Comparison of ENCODE assay signal across 10 mouse cellular contexts in genomic region chr9:34489316-34489710, GRCm38 (mm10). TPM values are rescaled to one million over a fixed set of nuclear protein-coding genes. Genes with fewer than 3 reads are reported as not detected.
A peak's percentile ranks its signal among the peaks of the same experiment; 100 is the strongest.
DNase-seq lines count a peak whose midpoint lies in the region; ATAC-seq lines count a peak whose summit lies in the region.
"Had no signal": no experiment of that assay in that cellular context is flagged by ENCODE, and none has a peak within 500 bp of the region (broad histone marks: within the 10 kb centered on the region; RNA-seq: fewer than 3 reads in every experiment).

No protein-coding gene starts in this region.

- WGBS in heart, embryonic 15.5 days, result 2% methylated on average over 13 of the region's 13 CpGs
- under 1% methylated on average over 13 of the region's 13 CpGs for WGBS in hindbrain, embryonic 10.5 days
- WGBS in midbrain, embryonic 11.5 days, result 1% methylated on average over 13 of the region's 13 CpGs

- H3K27ac ChIP-seq in heart, embryonic 15.5 days, result no peak overlapping the region
- no peak overlapping the region for H3K27ac ChIP-seq in brown adipose tissue, adult 24 weeks (replicated peaks; ENCODE audit: low read depth, low read length)
- peak overlapping the region; percentile 77 for H3K27ac ChIP-seq in hindbrain, embryonic 10.5 days
- no peak overlapping the region for H3K27ac ChIP-seq in midbrain, embryonic 11.5 days (ENCODE audit: low read depth, low read length)

- peaks cover 24% of the 10 kb centered on the region for H3K4me1 ChIP-seq in heart, embryonic 15.5 days (replicated peaks)
- H3K4me1 ChIP-seq in brown adipose tissue, adult 24 weeks (ENCODE audit: control insufficient read depth, insufficient read depth, insufficient read length, low read length), result no peaks in the 10 kb centered on the region
- H3K4me1 ChIP-seq in hindbrain, embryonic 10.5 days (replicated peaks), result peaks cover 37% of the 10 kb centered on the region
- H3K4me1 ChIP-seq in midbrain, embryonic 11.5 days (ENCODE audit: control insufficient read depth, insufficient read depth, low read length), result peaks cover 6% of the 10 kb centered on the region

- no peak for ATAC-seq in heart, embryonic 15.5 days (replicated peaks; ENCODE audit: insufficient number of reproducible peaks, insufficient read depth, low FRiP score, low read depth)
- no peak for ATAC-seq in midbrain, embryonic 11.5 days (ENCODE audit: low FRiP score)

- H3K4me2 ChIP-seq in heart, embryonic 15.5 days, result peak overlapping the region; percentile 96
- H3K4me2 ChIP-seq in midbrain, embryonic 11.5 days, result peak overlapping the region; percentile 80

- no peak for DNase-seq in heart, adult 8-10 months (ENCODE audit: low spot score)
- no peak for DNase-seq in hindbrain, embryonic 10.5 days (ENCODE audit: low spot score)
- DNase-seq in midbrain, embryonic 11.5 days (ENCODE audit: low spot score, missing footprints), result no peak
- DNase-seq in frontal cortex, postnatal 14 days (ENCODE audit: low spot score in 2 of 2), result no peak
- no peak for DNase-seq in spleen, postnatal 36 days (ENCODE audit: low spot score in 2 of 2)
- DNase-seq in left cerebral cortex, adult 11 months (ENCODE audit: low spot score), result no peak

- no peaks in the 10 kb centered on the region for H3K9me3 ChIP-seq in heart, embryonic 15.5 days (replicated peaks)
- H3K9me3 ChIP-seq in hindbrain, embryonic 10.5 days, result no peaks in the 10 kb centered on the region
- H3K9me3 ChIP-seq in midbrain, embryonic 11.5 days (ENCODE audit: control insufficient read depth, low read length), result no peaks in the 10 kb centered on the region

- peak overlapping the region; percentile 46 for H3K9ac ChIP-seq in heart, embryonic 15.5 days
- peak overlapping the region; percentile 64 for H3K9ac ChIP-seq in midbrain, embryonic 11.5 days (ENCODE audit: low read length)

- peak overlapping the region; percentile 73 for H3K4me3 ChIP-seq in heart, embryonic 15.5 days
- H3K4me3 ChIP-seq in brown adipose tissue, adult 24 weeks (ENCODE audit: insufficient read depth, low read depth, low read length), result peak overlapping the region; percentile 55
- peak overlapping the region; percentile 63 for H3K4me3 ChIP-seq in hindbrain, embryonic 10.5 days
- peak overlapping the region; percentile 58 for H3K4me3 ChIP-seq in midbrain, embryonic 11.5 days (ENCODE audit: low read depth, low read length)

- peaks cover 92% of the 10 kb centered on the region for H3K27me3 ChIP-seq in heart, embryonic 15.5 days
- peaks cover 80% of the 10 kb centered on the region for H3K27me3 ChIP-seq in hindbrain, embryonic 10.5 days (ENCODE audit: insufficient read depth, poor library complexity, severe bottlenecking)
- H3K27me3 ChIP-seq in midbrain, embryonic 11.5 days (ENCODE audit: control insufficient read depth, insufficient read depth, low read length), result peaks cover 34% of the 10 kb centered on the region

- no peaks in the 10 kb centered on the region for H3K36me3 ChIP-seq in heart, embryonic 15.5 days
- H3K36me3 ChIP-seq in hindbrain, embryonic 10.5 days, result no peaks in the 10 kb centered on the region
- H3K36me3 ChIP-seq in midbrain, embryonic 11.5 days (ENCODE audit: control insufficient read depth, insufficient read depth, low read length), result no peaks in the 10 kb centered on the region

RNA-seq across cellular contexts. Expression of gene Kirrel3, which starts 3.6 kb away (rescaled TPM):
- 1.2 and 2.2 TPM in 2 replicates for polyA plus RNA-seq in heart, embryonic 15.5 days (2015; fragmentation: Nextera tagmentation; extraction: Ambion mirVana)
- total RNA-seq in heart, adult 8-10 months (2022), result under 1 TPM; 0.33 to 0.69 (median 0.54) TPM
- not detected in 2 replicates for polyA plus RNA-seq in brown adipose tissue, adult 24 weeks (2012; ENCODE audit: insufficient read depth, insufficient read length, missing spikeins)
- polyA plus RNA-seq in hindbrain, embryonic 10.5 days (2016; fragmentation: Nextera tagmentation; extraction: Ambion mirVana), result 6.6 and 9.8 TPM in 2 replicates
- polyA plus RNA-seq in midbrain, embryonic 11.5 days (2014; fragmentation: Nextera tagmentation; extraction: Ambion mirVana), result 6.0 and 6.9 TPM in 2 replicates
- total RNA-seq: megakaryocyte-erythroid progenitor cell, adult 5-6 weeks; MEL had no signal
